Mouse (Mus musculus) hindbrain, embryonic 14.5 days (tissue): Measurements from ENCODE around the gene Prex1. TPM values are rescaled to one million over a fixed set of nuclear protein-coding genes. Genes with fewer than 3 reads are reported as not detected.

Experiments used
- ATAC-seq: fragments of 200-750 bp; cut with Nextera tagmentation; 2 replicates; pipeline ENCODE4 v1.8.0; 2017; ENCODE audit warnings: moderate number of reproducible peaks, mild to moderate bottlenecking, moderate TSS enrichment, moderate library complexity; ENCODE audit not compliant: low FRiP score
- DNase-seq: peaks from one replicate; pipeline ENCODE4 v3.0.0-alpha.2; 2015; ENCODE audit warnings: low spot score
- H3K27ac ChIP-seq: fragments of 300-500 bp; sonication (generic); 2 replicates; pipeline ENCODE4 v1.5.1; 2014; ENCODE audit warnings: mild to moderate bottlenecking, moderate library complexity
- H3K27me3 ChIP-seq: fragments of 300-500 bp; sonication (generic); 2 replicates; pipeline ENCODE4 v1.6.1; 2014; ENCODE audit warnings: mild to moderate bottlenecking, low read length, mixed read lengths; ENCODE audit not compliant: control insufficient read depth, insufficient read depth
- H3K36me3 ChIP-seq: fragments of 300-500 bp; sonication (generic); replicated peaks from 2 replicates; pipeline ENCODE4 v1.6.1; 2014; ENCODE audit not compliant: control insufficient read depth, insufficient read depth
- H3K4me1 ChIP-seq: fragments of 300-500 bp; sonication (generic); replicated peaks from 2 replicates; pipeline ENCODE4 v1.6.1; 2014; ENCODE audit warnings: antibody characterized with exemption, low read length, mixed read lengths; ENCODE audit not compliant: control insufficient read depth, insufficient read depth
- H3K4me2 ChIP-seq: fragments of 300-500 bp; sonication (generic); replicated peaks from 2 replicates; pipeline ENCODE4 v1.6.1; 2014; ENCODE audit warnings: mild to moderate bottlenecking, moderate library complexity
- H3K4me3 ChIP-seq: fragments of 300-500 bp; sonication (generic); replicated peaks from 2 replicates; pipeline ENCODE4 v1.5.1; 2014; ENCODE audit warnings: mild to moderate bottlenecking, low read length
- H3K9ac ChIP-seq: fragments of 300-500 bp; sonication (generic); 2 replicates; pipeline ENCODE4 v1.6.1; 2014
- H3K9me3 ChIP-seq: fragments of 300-500 bp; sonication (generic); 2 replicates; pipeline ENCODE4 v1.6.1; 2016; ENCODE audit warnings: low read length; ENCODE audit not compliant: control insufficient read depth
- WGBS: fragments of 180-500 bp; shearing (Covaris S2); extraction: QIAGEN DNeasy Blood & Tissue Kit; methylation state at CpG from one replicate; pipeline ENCODE4 v1.1.7; 2014; 5-methylcytosine and 5-hydroxymethylcytosine counted together
- polyA plus RNA-seq: library from polyadenylated mRNA; unstranded; fragments of >200 nt; fragmentation: Nextera tagmentation; extraction: Ambion mirVana; gene quantifications from 2 replicates; pipeline ENCODE4 v1.2.1, GENCODE M21; 2014

Gene Prex1
- polyA plus RNA-seq, 1 experiment from 2014 or later: 27.3 TPM

GRCm38 (mm10) chr2:166639750-166640149 is 73.9 kb downstream of the Prex1 start:
- Histone ChIP-seq H3K4me2 (no peak overlapping the region), H3K9ac (no peak overlapping the region), H3K27ac (no peak overlapping the region), H3K27me3 (no peaks in the 10 kb centered on the region), H3K4me1 (peaks cover 7% of the 10 kb centered on the region; the same call in 1 of the 2 replicates), H3K36me3 (no peaks in the 10 kb centered on the region), H3K9me3 (0 out of 2 replicates have a peak, but pooled peaks cover 5% of the 10 kb centered on the region), H3K4me3 (no peak overlapping the region)
- WGBS: 91% methylated on average over 5 of the region's 5 CpGs
- ATAC-seq: no peak
- DNase-seq: no peak

GRCm38 (mm10) chr2:166638947-166639641 is 74.5 kb downstream of the Prex1 start:
- H3K4me2 ChIP-seq: no peak overlapping the region
- peaks cover 7% of the 10 kb centered on the region; the same call in 1 of the 2 replicates for H3K4me1 ChIP-seq
- no peak overlapping the region for H3K4me3 ChIP-seq
- no peak overlapping the region for H3K9ac ChIP-seq
- ATAC-seq: no peak
- WGBS: 80% methylated on average over 18 of the region's 18 CpGs
- no peak overlapping the region for H3K27ac ChIP-seq
- DNase-seq: no peak
- no peaks in the 10 kb centered on the region for H3K36me3 ChIP-seq
- H3K9me3 ChIP-seq: 0 out of 2 replicates have a peak, but pooled peaks cover 5% of the 10 kb centered on the region
- no peaks in the 10 kb centered on the region for H3K27me3 ChIP-seq

DNA sequence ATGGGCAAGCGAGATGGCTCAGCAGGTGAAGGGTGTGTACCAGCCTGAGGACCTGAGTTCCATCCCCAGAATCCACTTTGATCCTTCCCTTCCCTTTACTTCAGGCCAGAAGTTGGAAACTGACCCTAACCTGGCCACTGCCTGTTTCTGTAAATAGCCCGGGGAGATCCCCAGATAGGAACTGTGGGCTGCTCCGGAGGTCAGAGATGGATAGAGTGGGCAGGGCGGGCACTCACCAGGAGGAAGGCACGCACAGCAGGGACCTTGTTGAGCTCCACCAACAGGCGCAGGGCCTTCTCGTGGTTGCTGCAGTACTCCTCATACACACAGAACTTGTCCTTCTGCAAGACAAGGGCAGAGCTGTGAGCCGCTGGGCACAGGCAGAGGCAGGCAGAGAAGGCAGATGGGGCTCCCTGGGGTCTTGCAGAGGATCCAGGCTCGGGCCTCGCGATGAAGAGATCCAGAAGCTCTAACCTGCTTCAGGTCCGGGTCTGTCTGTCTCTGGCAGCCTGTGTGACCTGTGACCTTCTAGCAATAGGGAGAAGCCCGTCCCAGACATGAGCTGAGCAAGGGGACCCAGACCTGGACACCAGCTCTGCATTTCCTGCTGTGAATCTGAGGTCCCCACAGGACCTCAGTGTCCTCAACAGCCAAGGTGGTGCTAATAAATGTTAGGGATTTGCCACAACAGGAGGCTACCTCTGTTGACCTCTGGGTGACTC is 75.4 kb downstream of the Prex1 start:
- DNase-seq: no peak
- Histone ChIP-seq H3K4me2 (no peak overlapping the region), H3K9ac (no peak overlapping the region), H3K27me3 (no peaks in the 10 kb centered on the region), H3K27ac (no peak overlapping the region), H3K4me3 (no peak overlapping the region), H3K4me1 (peaks cover 7% of the 10 kb centered on the region; the same call in 1 of the 2 replicates), H3K9me3 (0 out of 2 replicates have a peak, but pooled peaks cover 5% of the 10 kb centered on the region), H3K36me3 (no peaks in the 10 kb centered on the region)
- no peak for ATAC-seq
- 67% methylated on average over 13 of the region's 13 CpGs for WGBS

DNA sequence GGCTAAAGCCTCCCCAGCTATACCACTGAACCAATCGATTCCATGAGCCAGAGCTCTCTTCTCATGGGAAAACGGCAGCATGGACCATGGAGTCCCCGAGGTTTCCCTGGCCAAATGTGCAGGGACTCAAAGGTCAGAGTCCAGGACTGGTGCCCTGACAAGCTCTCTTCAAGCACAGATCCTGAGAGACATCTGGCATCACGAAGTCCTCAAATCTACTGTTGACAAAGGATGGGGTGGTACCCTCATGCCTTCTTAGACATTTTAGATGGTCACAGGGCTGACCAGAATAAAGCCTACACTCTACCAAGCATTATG is 76.0 kb downstream of the Prex1 start:
- 51% methylated on average over 4 of the region's 4 CpGs for WGBS

GRCm38 (mm10) chr2:166636867-166637672 is 76.6 kb downstream of the Prex1 start:
- no peak overlapping the region for H3K4me3 ChIP-seq
- 0 out of 2 replicates have a peak, but pooled peaks cover 3% of the 10 kb centered on the region for H3K36me3 ChIP-seq
- ATAC-seq (peak; percentile 47; the same call in 1 of the 2 replicates), DNase-seq (peak; percentile 44)
- H3K27ac ChIP-seq: no peak overlapping the region
- WGBS: 32% methylated on average over 17 of the region's 17 CpGs
- H3K4me1 ChIP-seq: peaks cover 7% of the 10 kb centered on the region; the same call in 1 of the 2 replicates
- H3K9ac ChIP-seq: no peak overlapping the region
- H3K9me3 ChIP-seq: 0 out of 2 replicates have a peak, but pooled peaks cover 5% of the 10 kb centered on the region
- no peaks in the 10 kb centered on the region for H3K27me3 ChIP-seq
- no peak overlapping the region for H3K4me2 ChIP-seq

More for the DNA sequence above, 76.0 kb downstream of the Prex1 start:
- no peak overlapping the region for H3K9ac ChIP-seq
- 0 out of 2 replicates have a peak, but pooled peaks cover 5% of the 10 kb centered on the region for H3K9me3 ChIP-seq
- DNase-seq: no peak
- no peak overlapping the region for H3K4me3 ChIP-seq
- H3K4me2 ChIP-seq: no peak overlapping the region
- no peaks in the 10 kb centered on the region for H3K27me3 ChIP-seq
- H3K36me3 ChIP-seq: 0 out of 2 replicates have a peak, but pooled peaks cover 3% of the 10 kb centered on the region
- no peak for ATAC-seq
- H3K27ac ChIP-seq: no peak overlapping the region
- H3K4me1 ChIP-seq: peaks cover 7% of the 10 kb centered on the region; the same call in 1 of the 2 replicates

DNA sequence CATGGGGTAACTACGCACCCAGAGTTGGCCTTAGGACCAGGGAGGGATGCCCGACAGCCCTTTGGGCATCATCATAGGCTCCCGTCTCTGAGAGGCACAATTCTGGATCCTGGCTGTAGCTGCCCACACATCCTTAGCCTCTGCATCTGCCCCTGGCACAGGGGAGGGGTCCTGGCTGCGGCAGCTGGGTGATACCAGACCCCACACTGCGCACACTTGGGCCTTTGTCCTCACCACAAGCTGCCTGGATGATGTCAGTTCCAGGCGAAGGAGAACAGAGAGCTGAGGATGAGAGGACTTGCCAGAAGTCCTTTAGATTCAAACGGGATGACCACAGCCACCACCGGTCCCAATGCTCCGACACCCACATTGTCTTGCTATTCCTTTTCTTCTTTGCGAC is 78.1 kb downstream of the Prex1 start:
- H3K9ac ChIP-seq: no peak overlapping the region
- DNase-seq: no peak

DNA sequence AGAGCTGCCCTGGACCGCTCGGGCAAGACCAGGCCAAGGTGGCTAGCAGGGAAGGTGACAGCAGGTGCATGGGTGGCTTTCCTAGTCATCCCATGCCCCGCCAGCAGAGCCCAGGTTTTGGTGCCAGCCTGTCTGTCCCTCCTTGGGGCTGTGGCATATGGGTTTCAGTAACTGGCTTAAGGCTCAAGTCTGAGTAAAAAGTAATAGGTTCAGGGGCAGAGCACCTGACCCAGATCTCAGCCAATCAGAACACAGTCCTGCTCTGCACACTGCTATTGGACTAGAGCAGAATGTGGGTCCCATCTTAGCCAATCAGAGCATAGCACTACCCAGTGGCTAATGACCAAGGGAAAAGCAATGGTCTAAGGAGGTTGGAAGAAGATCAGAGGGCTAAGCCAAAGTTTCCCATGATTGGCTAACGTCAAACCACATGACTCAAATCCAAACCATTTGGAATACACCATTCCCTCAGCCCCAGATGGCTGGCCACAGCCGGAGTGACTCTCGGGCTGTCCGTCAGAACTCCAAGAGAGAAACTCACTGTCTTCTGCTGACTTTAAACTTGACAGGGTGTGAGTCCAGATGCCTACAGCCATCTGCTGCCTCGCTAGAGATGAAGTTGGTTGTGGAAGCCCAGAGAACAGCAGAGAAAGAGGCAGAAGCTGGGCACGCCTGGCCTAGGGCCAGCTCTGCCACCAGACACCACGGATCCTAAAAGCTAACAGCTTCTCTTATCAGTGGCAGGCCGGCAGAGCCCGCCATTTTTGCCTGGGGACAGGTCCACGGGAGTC is 80.9 kb downstream of the Prex1 start:
- ATAC-seq (no peak), DNase-seq (no peak)
- Histone ChIP-seq H3K36me3 (0 out of 2 replicates have a peak, but pooled peaks cover 3% of the 10 kb centered on the region), H3K27ac (no peak overlapping the region), H3K9me3 (no peaks in the 10 kb centered on the region), H3K4me3 (no peak overlapping the region), H3K4me2 (no peak overlapping the region), H3K4me1 (peaks cover 7% of the 10 kb centered on the region; the same call in 1 of the 2 replicates), H3K27me3 (no peaks in the 10 kb centered on the region), H3K9ac (no peak overlapping the region)
- WGBS: 86% methylated on average over 13 of the region's 13 CpGs

More for the DNA sequence above, 78.1 kb downstream of the Prex1 start:
- H3K4me3 ChIP-seq: no peak overlapping the region
- H3K4me1 ChIP-seq: peaks cover 7% of the 10 kb centered on the region; the same call in 1 of the 2 replicates
- no peaks in the 10 kb centered on the region for H3K27me3 ChIP-seq
- 0 out of 2 replicates have a peak, but pooled peaks cover 3% of the 10 kb centered on the region for H3K36me3 ChIP-seq
- 0 out of 2 replicates have a peak, but pooled peaks cover 5% of the 10 kb centered on the region for H3K9me3 ChIP-seq
- no peak overlapping the region for H3K27ac ChIP-seq
- H3K4me2 ChIP-seq: no peak overlapping the region
- WGBS: 83% methylated on average over 10 of the region's 10 CpGs
- no peak for ATAC-seq

- Histone ChIP-seq H3K9me3 (no peaks in the 10 kb centered on the region), H3K9ac (no peak overlapping the region), H3K4me2 (no peak overlapping the region), H3K27me3 (no peaks in the 10 kb centered on the region), H3K36me3 (0 out of 2 replicates have a peak, but pooled peaks cover 3% of the 10 kb centered on the region), H3K4me1 (no peaks in the 10 kb centered on the region; the same call in 1 of the 2 replicates), H3K4me3 (no peak overlapping the region), H3K27ac (no peak overlapping the region)
- no peak for ATAC-seq
- 81% methylated on average over 10 of the region's 10 CpGs for WGBS
- DNase-seq: no peak
These were observed 81.9 kb downstream of the Prex1 start for GRCm38 (mm10) chr2:166631621-166632171.
